12 mouse cellular contexts compared by ENCODE assay signal in genomic region chr3:89821548-89822480, GRCm38 (mm10).
"Had no signal": no experiment of that assay in that cellular context is flagged by ENCODE, and none has a peak within 500 bp of the region (broad histone marks: within the 10 kb centered on the region; RNA-seq: fewer than 3 reads in every experiment).

No protein-coding gene starts in this region.

- H3K27ac ChIP-seq: layer of hippocampus, adult 2 months; limb, embryonic 10.5 days; midbrain, embryonic 12.5 days had no signal

- H3K27me3 ChIP-seq: midbrain, embryonic 12.5 days had no signal

- H3K9ac ChIP-seq: midbrain, embryonic 12.5 days had no signal

- H3K4me1 ChIP-seq: limb, embryonic 10.5 days; midbrain, embryonic 12.5 days had no signal

- H3K4me2 ChIP-seq: midbrain, embryonic 12.5 days had no signal

- H3K9me3 ChIP-seq: limb, embryonic 10.5 days; midbrain, embryonic 12.5 days had no signal

- DNase-seq: kidney, adult 18-20 months; kidney, postnatal 10 days; kidney, postnatal 4 days; lung, adult 18-20 months; lung, postnatal 4 days; right cerebral cortex, adult 18-20 months; right cerebral cortex, postnatal 25 days had no signal

- ATAC-seq: midbrain, embryonic 16.5 days had no signal

- H3K36me3 ChIP-seq: limb, embryonic 10.5 days; midbrain, embryonic 12.5 days had no signal

- H3K4me3 ChIP-seq: layer of hippocampus, adult 2 months; limb, embryonic 10.5 days; megakaryocyte, embryonic 14.5 days; midbrain, embryonic 12.5 days had no signal
